Mouse (Mus musculus) fibroblast of lung, adult 2 months (primary cell): ENCODE data around the gene Lin52.

ENCODE experiments used
- DNase-seq: peaks from one replicate; pipeline ENCODE4 v3.0.0-alpha.2; 2011; ENCODE audit warnings: low read depth

Gene Lin52

DNA sequence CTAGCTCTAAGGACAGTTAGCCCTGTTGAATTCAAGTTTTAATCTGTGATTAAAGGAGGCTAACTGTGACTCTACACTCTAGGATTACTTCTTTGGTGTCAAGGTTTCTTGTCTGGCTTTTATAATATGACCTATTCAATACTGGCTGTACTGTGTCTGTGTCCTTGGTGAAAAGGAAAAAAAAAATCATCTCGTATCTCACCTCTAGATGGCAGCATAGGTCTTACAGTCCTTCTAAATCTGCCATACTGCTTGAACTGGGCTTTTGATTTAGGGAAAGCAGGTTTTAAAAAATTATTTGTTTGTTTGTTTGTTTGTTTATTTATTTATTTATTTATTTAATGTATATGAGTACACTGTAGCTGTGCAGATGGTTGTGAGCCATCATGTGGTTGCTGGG lies 17.5 kb downstream of the Lin52 start:
- no peak for DNase-seq

DNA sequence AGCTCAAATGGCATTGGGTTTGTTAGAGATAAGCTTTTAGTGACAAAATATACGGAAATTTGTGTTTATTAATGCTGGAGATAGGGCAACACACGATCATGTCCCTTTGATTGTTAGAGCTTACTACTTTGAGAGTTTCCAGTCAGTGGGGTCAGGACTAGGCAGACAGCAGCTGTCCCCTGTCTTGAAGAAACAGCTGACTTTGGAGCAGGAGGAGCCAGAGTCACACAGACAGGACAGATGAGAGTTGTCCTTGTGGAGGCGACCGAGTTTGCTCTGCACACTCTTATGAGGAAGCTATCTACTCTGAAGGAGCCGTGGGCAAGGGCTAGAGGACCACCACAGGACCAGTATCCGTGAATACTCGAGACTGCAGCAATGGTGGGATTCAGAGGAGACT lies 27.7 kb downstream of the Lin52 start:
- DNase-seq: no peak

DNA sequence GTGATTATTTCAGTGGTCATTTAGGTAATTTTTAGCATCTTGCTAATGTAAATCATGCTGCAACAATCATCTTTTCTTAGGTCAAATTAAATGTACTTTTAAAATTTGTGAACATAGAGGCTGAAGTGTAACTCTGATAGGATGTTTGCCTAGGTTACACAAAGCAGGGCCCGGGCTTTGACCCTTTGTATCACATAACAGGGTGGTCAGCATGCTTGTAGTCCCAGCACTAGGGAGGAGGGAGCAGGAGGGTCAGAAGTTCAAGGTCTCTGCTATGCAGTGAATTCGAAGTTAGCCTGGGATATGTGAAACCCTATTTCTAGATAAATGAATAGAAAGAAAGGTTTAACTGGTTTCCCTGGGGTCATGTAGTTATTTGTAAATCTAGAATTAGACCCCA lies 30.0 kb downstream of the Lin52 start:
- no peak for DNase-seq

DNA sequence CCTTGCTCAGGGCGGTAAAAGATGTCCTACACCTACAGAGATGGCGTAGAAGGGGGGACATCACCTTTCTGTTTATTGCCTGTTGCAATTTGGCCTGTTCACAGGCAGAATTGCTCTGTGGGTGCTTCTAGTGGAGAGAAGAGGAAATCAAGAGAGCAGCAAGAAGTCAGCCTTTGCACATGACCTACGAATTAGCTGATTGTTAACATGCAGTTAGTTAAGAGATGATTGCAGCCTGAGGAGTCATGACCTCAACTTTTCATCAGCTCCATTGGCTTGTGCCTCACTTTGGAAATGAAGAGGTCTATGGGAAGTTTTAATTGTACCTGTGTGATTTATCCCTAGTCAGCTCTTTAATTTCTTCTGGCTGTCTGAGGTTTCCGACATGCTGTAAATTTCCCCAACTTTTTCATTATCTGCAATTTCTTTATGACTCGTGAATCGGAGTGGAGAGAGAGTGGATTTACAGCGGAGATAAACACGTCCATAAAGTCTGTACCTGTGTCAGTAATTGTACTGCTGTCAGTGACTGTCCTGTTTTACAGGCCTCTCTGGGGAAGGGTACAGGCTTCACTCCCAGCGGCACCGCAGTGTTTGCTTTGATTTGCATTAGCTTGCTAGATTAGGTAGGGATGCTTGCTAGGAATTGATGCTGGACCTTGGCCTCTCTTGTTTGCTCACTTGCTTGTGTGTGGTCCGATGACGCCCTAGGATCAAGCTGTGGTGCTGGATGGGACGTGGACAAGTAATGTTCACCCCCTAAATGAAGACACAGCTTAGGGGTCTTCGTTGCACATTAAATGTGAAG lies 31.8 kb downstream of the Lin52 start:
- no peak for DNase-seq

DNA sequence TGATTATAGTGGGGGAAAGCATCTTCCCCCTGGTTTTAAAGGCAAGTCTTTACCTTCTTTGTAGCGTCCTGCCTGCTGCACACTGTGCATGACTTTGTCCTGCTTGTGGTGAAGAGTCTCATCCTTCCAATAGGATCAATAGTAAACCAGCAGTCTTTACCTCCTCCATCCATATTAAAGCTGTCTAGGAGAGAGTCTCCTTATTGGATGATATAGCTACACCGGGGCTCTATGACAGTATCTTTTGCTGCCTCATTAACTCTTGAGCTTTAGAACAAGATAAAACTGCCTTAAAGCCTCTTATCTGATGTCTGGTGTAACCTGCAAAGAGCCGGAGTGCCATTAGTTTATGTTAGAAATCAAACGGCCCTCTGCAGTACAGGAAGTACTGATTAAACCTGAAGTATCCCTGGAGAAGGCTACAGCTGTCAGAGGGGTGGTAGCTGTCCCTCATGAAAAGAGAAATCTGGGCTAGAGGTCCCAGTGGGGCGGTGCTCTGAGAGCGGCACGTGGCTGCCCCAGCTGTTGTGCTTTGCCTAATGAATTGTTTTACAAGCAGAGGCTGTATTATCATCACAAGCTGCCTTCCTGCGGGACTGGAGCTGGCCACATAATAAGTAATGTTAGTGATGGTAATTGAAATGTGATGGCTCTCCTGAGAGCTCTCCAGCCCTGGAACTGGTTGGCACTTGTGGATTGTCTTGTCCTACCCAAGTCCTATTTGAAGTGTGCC lies 36.3 kb downstream of the Lin52 start:
- DNase-seq: no peak

DNA sequence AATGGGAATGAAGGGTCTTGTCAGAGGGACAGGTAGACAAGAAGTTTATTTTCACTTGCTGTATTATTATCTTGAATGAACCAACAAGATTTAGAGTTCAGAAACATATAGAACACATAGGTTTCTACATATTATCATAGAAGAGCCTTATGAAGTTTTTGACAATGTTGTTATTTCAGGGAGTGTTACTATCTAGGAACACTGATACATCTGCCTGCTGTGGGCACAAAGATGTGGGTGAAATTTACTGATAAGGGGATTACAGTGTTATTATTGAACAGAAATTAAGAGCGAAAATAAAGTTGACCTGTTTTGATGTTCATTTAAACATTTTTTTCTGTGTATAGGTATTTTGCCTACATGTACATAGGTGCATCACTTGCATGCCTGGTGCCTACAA lies 45.6 kb downstream of the Lin52 start:
- DNase-seq: no peak

DNA sequence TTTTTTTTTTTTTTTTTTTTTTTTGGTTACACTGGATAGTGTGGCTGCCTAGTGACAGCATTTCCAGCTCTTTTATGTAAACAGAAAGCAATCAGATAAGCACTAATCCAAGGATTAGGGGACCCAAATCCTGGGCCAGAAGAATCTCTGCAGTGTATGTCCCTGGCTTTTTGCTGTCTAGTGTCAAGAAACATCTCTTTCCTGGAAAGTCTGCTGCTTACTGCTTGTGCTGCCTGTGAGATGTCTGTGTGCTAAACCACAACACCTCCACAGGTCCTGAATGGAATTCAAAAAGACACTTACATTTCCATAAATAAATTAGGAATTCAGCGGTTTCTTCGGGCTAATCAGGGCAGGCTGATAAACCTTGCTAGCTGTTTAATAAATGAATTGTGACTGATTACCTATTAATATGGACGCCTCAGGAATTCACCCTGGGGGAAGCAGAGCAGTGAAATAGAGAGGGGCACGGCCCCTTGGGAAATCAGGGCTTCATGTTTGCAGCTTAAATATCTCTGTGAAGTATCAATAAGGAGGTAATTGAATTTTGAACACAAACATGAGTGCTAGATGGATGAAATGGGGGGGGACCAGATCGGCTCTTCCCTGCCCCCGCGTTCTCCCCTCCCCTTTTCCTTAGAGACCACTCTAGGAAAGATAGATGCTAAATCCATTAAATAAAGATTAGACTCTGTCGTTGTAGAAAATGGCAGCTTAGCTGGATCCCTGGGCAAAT lies 49.5 kb downstream of the Lin52 start:
- no peak for DNase-seq

DNA sequence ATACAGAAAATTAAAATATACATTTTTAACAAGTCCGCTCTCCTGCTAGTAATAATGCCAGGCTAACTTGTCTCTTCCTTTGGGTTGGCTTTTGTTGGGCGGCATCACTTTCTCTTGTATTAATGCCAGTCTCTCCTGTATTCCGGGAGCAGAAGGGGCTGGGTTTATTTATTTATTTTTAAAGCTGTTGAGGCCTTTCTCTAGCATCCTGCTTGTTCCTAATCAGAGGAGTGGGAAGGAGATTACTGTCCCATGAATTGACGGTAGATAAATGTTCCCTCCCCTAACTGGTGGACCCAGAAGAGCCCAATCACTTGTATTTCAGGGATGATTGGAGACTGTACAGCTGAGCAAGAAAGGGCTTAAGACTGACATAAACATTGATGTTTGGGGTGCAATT lies 50.1 kb downstream of the Lin52 start:
- DNase-seq: no peak

DNA sequence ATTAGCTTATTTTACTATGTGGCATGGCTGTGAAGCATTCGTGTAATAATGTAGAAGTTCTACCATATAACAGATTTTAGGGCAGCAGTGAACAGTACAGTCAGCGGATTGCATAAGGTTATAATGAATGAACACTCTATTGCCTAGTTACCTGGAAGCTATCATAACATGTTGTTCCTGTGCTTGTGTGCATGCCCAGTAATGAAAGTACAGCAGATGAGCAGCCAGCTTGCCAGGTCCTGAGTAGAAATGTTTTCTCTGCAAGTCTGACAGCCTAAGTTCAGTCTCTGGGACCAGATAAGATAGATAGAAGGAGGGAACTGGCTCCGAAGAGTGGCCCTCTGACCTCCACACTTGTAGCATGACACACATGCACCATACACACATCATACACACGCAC lies 55.6 kb downstream of the Lin52 start:
- DNase-seq: no peak

DNA sequence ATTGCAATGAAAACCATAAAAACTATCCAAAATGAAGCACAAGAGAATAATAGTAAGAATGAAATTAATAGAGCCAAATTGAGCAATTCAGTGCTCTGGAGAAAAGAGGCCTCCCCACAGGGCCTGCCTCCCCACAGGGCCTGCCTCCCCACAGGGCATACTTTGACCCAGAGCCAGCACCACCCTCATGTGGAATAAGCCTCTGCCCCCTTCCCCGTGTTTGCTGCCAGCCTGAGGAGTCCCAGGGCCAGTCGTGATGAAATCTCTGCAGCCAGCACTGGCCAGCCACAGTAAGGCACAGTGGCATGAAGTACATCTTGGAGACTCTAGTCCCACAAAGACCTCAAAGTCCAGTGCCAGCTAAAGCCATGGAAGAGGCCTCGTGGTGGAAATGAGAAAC lies 60.8 kb downstream of the Lin52 start:
- DNase-seq: no peak

DNA sequence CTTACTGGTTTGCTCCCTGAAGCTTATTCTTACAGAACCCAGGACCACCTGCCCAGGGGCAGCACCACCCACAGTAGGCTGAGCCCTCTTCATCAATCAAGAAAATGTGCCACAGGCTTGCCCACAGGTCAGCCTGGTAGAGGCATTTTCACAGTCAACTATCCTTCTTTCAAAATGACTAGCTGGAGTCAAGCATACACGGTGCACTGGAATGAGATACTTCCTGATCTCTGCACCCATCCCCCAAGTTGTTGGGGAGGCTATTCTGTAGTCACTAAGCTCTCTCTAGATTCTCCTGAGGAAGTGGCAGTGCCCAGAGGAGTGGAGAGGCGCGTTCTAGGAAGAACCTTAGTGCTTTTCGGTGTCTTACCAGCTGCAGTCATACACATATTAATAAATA lies 64.3 kb downstream of the Lin52 start:
- no peak for DNase-seq

DNA sequence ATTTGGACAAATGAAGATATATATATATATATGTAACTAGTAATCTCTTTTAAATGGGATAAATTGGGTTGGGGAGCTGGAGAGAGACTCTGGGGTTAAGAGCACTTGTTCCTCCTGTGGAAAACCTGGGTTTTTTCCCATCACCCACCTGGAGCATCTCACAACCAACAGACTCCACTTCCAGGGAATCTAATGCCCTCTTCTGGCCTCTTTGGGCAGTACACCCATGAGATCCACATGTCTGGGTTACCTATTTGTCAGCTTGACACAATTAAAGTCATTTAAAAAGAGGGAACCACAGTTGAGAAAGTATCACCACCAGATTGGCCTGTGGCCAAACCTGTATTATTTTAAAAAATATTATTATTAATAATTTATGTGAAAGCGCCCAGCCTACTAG lies 65.4 kb downstream of the Lin52 start:
- no peak for DNase-seq

DNA sequence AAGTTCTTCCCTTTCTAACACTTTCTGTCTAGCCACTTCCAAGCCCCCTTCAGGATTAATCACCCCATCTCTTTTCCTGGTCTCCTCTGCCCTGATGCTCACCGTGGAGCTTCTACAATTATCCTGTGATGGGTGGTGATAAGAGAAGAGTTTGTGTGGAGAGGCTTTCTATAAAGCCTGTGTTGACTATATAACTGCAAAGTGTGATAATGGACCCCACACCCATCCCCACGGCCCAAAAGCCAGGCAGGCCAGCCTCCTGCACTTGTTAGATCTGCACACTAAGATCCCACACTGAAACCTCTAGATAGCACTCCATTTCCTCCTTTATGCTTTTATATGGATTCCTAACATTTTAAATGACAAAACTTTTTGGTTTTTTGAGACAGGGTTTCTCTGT lies 66.8 kb downstream of the Lin52 start:
- DNase-seq: no peak

DNA sequence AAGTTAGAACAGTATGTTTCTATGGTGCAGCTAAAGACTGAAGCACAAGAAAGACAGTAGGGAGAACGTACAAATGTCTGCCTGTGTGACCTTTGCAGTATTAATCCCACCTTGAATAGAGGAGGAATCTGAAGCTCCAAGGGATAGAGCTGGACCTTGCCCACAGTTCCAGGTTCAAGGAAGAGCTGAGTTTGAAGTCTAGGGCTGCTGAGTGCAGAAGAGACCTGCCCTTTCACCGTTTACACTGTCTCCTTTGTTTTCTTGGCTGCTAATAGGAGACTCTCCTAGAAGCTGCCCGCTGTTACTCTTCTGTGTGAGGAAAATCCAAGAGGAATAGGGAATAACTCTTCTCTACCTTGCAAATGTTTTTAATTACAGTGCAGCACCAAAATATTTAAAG lies 72.5 kb downstream of the Lin52 start:
- DNase-seq: no peak

DNA sequence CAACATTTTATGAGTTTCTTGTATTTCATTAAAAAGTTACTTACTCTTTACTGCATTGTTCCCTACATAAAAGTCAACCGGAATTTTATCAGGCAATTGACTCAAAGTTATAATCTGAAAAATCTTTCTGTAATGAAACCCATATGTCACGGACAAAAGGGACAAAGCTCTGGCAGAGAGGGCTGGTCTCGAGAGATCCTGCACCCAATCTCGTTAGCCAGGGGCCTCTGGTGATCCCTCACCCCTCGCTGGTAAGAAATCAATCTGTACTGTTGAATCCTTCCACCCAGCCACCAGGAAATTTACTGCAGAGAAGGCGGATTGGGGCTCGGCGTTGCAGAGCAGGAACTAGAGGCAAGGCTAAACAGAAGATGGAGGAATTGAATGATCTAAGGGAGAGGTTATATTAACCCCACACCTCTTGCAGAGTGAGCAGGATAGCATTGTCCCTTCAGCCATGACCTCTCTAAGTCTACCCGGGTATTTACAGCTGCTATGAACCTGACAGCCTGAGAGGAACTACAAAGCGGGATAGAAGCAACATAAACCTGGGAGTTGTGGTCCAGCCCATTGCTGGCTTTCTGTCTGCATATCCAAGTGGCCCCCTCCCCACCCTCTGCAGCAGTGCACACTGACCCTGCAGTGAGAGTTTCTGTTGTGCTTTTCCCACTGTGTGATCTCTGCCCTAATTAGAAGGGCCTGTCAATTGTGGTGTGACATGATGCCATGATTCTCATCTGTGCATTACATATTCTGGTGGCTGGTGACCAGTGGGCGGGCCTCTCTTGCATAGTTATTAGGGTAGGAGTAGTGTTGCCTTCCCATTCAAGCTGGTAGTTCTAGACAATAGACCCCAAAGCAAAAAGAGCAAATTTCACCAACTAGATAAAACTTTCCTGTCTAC lies 73.2 kb downstream of the Lin52 start:
- DNase-seq: no peak

DNA sequence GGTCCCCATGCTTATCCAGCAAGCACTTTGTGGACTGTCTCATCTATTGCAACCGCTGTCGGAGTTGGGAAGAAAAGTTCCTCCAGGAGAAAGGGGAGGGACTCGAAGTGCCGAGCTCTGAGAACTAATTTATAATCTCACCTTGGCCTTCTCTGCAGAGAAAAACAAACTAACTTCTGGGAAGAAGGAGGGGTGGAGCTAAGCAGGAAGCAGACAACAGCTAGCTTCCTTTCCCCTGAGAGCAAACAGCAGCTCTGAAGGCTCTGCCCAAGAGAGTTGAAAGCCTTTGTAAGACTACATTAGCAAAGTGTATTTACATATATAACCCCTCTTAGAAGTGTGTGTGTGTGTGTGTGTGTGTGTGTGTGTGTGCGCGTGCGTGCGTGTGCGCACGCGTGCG lies 74.2 kb downstream of the Lin52 start:
- no peak for DNase-seq

DNA sequence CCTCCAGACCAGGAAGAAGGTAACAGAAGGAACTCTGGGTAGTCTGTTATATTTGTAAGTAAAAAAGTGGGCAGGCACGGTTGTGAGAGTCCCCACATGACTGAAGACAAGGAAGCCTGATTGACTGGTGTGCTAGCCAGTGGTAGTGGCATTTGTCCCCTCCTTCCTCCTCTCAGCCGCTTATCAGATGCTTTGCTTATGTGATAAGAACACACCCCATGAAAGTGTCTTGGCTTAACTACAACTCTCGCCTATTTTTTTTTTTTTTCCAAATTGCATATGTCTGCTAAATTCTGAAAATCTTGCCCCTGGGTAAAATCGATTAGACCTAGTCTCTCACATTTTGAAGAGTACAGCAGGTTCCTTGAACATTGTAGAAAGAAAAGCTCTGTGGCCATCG lies 79.2 kb downstream of the Lin52 start:
- DNase-seq: no peak

DNA sequence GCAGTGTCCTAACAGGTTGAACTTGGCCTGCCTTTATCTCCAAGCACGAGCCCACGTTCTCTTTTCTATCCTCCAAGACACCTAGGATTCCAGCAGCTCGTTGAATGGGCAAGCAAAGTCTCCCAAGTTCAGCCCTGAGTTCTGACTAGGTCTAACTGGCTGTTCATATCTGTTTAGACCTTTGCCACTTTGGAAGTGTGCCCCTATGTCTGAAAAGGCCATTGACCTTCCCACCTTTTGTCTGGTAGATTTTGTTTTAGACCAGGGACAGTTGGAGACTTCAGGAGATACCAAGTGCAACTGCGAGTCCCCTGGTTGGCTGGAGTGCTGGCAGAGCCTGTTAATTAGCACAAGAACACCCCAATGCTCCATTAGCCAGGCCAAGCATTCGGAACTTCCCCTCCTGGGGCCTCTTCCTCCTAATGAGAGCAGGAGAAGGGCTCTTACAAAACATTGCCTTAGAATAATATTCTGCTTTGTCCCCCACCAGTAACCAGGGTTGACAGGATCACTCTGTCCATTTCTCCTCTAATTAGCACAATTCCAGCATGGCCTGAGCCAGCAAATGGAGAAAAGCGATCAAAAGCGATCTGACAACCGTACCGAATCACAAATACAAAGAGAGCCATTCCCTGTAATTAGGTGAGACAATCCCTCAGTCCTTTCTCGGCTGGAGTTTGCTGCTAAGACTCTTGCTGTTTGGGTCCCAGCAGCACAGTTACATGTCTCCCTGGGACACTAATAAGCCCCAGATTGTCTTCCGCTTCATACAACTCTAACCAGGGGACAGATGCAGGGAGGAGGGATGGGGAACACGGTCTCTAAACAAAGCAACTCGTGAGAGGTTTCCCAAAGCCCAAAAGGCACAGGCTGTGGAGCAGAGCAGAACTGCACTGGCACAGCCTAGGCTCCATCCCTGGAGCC lies 80.9 kb downstream of the Lin52 start:
- DNase-seq: no peak

DNA sequence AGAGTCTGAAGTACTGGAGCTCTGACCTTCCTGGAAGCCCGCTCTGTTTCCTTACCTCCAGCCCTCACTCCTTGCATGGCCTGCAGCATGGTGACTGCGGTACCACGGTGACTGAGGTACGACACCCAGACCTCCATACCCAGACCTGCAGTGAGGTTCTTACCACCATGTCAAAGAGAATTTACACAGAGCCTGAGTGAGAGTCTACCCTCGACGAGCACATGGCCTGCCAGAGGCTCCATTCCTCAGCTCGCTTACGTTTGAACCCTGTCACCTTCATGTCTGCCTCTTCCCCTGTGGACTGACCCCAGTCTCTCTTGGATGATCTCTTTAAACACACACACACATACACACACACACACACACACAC lies 81.6 kb downstream of the Lin52 start:
- DNase-seq: no peak

DNA sequence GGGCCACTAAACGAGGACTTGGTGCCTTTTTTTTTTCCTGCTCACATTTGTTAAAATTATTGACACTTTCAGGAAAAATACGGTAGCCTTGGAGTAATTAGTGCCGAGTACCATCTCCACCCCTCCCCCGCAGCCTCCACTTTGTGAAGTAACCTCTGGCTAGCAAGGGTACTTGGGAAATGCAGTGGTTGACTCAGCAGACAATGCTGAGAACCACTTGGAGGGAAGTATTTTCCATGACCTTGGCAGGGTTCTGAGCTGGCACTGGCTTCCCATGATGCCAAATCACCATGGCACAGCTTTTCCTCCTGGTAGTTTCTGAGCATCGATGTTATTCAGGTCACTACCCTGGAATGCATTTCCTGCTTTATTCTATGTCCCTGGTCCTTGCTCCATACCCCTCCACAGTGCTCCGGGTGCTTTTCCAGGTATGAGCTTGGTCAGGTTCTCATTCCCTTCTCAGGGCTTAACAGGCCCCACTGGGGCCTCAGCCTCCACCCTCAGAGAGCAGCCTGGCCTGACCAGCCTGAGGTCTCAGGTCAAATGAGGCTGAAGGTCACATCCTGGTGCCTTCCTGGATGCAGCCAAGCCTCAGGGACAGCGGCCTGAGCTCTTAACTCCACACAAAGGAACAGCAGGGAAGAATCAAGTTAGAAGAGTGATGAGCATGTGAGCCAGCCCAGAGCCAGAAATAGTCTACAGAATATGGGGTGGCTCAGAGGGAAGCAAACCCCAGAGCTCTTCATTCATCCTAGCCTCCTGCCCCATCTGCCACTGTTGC lies 82.7 kb downstream of the Lin52 start:
- peak; percentile 44 for DNase-seq
